Mouse (Mus musculus): ENCODE measurements around the gene Rassf3.

The Rassf3 gene

GRCm38 (mm10) chr10:121459124-121459853, 16.9 kb downstream of the Rassf3 start:
- no peak for DNase-seq

- DNase-seq, result no peak
Measured at GRCm38 (mm10) chr10:121458408-121458807, 17.7 kb downstream of the Rassf3 start.

GRCm38 (mm10) chr10:121457381-121457780, 18.8 kb downstream of the Rassf3 start:
- DNase-seq, result no peak

GRCm38 (mm10) chr10:121455517-121455916, 20.6 kb downstream of the Rassf3 start:
- DNase-seq, result no peak

- no peak for DNase-seq
Measured at GRCm38 (mm10) chr10:121454708-121455475, 21.3 kb downstream of the Rassf3 start.

- DNase-seq, result no peak
Measured at GRCm38 (mm10) chr10:121454033-121454432, 22.1 kb downstream of the Rassf3 start.

- no peak for DNase-seq
Measured at GRCm38 (mm10) chr10:121445808-121446207, 30.3 kb downstream of the Rassf3 start.

GRCm38 (mm10) chr10:121444198-121444597, 31.9 kb downstream of the Rassf3 start:
- DNase-seq, result no peak

GRCm38 (mm10) chr10:121443791-121444190, 32.4 kb downstream of the Rassf3 start:
- DNase-seq, result no peak

GRCm38 (mm10) chr10:121439310-121439731, 36.8 kb downstream of the Rassf3 start:
- DNase-seq, result no peak

- no peak for DNase-seq
Measured at GRCm38 (mm10) chr10:121438109-121438508, 38.0 kb downstream of the Rassf3 start.

- DNase-seq, result no peak
Measured at GRCm38 (mm10) chr10:121436693-121437092, 39.5 kb downstream of the Rassf3 start.

- no peak for DNase-seq
Measured at GRCm38 (mm10) chr10:121436258-121436645, 39.9 kb downstream of the Rassf3 start.

- DNase-seq, result no peak
Measured at GRCm38 (mm10) chr10:121435546-121436257, 40.4 kb downstream of the Rassf3 start.

GRCm38 (mm10) chr10:121434441-121435103, 41.6 kb downstream of the Rassf3 start:
- no peak for DNase-seq

- no peak for DNase-seq
Measured at GRCm38 (mm10) chr10:121432635-121433280, 43.4 kb downstream of the Rassf3 start.

- DNase-seq, result no peak
Measured at GRCm38 (mm10) chr10:121432041-121432634, 44.0 kb downstream of the Rassf3 start.

GRCm38 (mm10) chr10:121430764-121431540, 45.2 kb downstream of the Rassf3 start:
- DNase-seq, result no peak

GRCm38 (mm10) chr10:121429981-121430682, 46.0 kb downstream of the Rassf3 start:
- DNase-seq, result no peak

- DNase-seq, result no peak
Measured at GRCm38 (mm10) chr10:121429581-121429980, 46.6 kb downstream of the Rassf3 start.

All from right cerebral cortex, adult 18-20 months (tissue).